Mouse (Mus musculus): Measurements from ENCODE around the gene Hoxa4.

DNA sequence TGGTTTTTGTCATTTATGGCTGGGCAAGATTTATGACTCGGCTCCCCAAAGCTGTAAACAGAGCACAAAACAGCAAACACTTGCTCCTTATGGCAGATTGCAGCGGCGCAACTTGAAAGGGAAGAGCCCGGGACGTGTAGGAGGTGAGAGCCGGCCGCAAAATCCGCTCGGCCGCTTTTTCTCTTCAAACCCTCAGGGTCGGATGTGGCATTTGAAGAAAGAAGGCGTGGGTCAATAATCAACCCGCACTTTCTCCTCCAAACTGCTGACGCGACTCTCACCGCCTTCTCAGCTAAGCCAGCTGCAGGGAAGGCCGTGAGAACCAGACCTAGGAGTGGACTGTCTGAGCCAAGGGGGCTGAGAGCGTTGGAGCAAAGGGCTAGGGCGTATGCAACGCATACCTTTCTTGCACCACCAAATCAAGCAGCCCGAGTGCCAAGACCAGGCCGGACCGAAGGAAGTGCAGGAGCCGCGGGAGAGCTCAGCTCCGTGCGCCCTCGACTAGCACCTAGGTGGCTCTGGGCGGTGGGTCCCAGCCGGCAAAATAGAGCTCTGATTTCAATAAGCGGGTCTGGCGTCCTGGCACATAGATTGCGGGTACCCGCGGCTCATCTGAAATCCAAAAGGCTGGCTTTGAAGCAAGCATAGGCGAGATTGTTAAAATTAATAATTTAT is 14.4 kb downstream of the Hoxa4 start, which contains the start of gene 5730596B20Rik:
- TF ChIP-seq CTCF (IDR thresholded peaks at IDR 0.05; ENCODE audit: low read depth) (no peak), EP300 (IDR thresholded peaks at IDR 0.05; ENCODE audit: low read depth) (no peak)
